Mouse (Mus musculus) thymus, adult 18-20 months (tissue): ENCODE results near the gene Hdac1.

Experiments used
- DNase-seq, 2 experiments: peaks; one replicate each; pipeline ENCODE4 v3.0.0; 2022; ENCODE audit warnings: mixed read lengths in 2 of 2

Gene Hdac1

DNA sequence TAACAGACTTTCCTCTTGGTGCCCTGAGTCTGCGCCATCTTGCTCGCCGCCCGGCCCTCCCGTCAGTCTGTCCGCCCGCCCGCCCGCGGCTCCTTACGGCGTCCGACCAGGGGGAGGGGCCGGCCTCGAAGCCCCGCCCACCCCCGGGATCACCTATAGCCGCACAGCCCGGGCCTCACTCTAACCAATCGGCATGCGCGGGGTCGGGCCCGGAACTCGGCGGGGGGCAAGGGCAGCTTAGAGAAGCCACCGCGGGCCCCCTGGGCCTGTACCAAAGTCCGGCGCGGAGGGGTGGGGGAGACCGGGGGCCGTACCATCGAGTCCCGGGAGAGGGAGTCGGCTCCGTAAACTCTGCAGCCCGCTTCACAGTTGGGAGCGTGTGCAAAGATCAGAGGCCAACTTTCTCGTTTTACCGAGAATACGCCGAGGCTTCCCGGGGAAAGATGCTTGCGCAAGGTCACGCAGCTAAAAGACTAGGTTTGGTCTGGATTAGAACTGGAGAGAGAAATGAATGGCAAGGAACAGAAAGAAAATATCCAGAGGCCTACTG is at the start of gene Hdac1:
TSS of gene Hdac1 (minus strand) at position 122 of the 550 bp plus-strand sequence.
- peak; percentile 96 to 97 for DNase-seq

- no peak for DNase-seq
Measured at GRCm38 (mm10) chr4:129588865-129589264, 46.4 kb upstream of the Hdac1 start.

- DNase-seq, result no peak
Measured at GRCm38 (mm10) chr4:129586943-129587342, 44.4 kb upstream of the Hdac1 start.

DNA sequence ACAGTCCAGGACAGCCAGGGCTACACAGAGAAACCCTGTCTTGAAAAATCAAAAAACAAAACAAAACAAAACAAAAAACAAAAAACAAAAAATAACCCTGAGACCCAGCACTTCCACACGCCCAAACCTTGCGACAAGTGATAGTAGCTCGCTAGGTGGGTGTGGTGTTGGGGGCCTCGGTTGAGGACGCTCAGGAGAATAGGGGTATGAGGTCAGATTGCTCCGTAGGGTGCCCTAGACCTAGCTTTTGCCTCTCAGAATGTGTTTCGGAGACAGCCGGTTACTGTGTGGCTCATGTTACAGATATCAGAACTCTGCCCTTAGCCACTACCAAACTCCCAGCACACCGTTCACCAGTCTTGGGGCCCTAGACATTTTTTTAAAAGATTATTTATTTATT is 43.3 kb upstream of the Hdac1 start:
- no peak for DNase-seq

DNA sequence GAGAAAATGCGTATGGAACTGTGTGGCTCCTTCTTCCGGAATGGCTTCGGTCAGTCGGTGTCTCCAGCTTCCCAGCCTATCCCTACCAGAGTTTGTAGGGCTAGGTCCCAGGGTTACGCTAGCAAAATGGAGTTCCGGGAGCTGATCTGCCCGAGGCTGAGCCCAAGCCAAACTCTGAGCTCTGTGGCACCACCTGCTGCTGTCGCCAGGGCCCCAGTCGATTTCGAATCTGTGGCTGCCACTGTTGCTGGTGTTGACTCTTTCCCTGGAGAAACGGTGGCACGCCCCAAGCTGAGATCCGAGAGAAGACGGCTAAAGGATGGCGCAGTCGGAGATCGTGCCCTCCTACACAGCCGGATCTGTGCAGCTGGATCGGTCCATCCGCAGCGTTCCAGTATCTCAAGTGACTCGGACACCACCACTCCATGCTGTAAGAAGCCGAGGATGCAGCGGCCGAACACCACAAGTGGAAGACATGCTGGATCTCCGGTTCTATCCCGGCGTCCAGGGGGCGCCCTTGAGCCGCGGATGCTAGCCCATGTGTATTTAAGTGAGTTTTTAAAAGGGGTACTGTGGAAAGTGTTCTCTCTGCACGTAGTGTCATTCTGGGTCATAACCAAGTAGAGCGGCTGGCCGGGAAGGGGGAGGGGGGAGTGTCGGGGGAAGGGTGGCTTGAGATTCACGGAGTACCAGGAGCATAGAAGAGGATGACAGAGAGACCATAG is 42.5 kb upstream of the Hdac1 start:
- DNase-seq, result peak; percentile 78 to 82

DNA sequence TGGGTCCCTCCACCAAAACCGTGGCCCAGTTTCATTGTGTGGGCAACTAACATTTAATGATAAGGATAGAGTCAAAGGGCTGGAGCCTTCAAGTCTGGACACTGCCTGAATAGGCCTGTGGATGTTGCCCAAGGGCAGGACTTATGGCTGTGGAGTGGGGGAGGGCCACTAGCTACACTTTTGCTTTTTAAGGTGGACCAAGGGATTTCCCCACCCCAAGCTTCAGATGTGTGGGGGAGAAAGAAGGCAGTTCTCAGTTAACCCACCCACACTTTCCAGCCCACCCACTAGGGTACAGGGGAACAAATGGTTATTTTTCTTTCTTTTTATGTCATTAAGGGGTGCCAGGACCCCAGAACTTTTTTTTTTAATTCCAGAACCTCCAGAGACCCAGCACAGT is 41.9 kb upstream of the Hdac1 start:
- no peak for DNase-seq

- no peak for DNase-seq
Measured at GRCm38 (mm10) chr4:129582251-129582650, 39.7 kb upstream of the Hdac1 start.

DNA sequence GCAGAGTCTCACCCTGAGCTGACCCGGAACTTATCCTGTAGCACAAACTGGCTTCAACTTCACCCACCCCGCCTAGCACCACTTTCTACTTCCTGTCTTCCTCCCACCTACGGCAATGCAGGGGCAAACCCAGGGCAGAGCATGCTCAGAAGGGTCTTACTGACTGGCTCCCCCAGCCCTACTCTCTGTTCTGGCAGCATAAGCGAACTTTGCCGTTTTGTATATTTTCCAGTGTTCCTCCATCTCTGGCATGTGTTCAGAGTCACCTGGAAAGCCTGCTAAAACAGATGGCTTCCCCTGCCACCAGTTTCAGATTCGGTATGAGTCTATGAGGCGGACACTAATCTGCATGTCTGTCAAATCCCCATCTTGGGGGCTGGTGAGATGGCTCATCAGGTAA is 37.8 kb upstream of the Hdac1 start:
- DNase-seq, result peak; percentile 54 to 73

GRCm38 (mm10) chr4:129578466-129578865 is 36.0 kb upstream of the Hdac1 start, which contains the start of gene Fam167b:
Fam167b (minus strand) TSS chr4:129578549.
- no peak for DNase-seq

DNA sequence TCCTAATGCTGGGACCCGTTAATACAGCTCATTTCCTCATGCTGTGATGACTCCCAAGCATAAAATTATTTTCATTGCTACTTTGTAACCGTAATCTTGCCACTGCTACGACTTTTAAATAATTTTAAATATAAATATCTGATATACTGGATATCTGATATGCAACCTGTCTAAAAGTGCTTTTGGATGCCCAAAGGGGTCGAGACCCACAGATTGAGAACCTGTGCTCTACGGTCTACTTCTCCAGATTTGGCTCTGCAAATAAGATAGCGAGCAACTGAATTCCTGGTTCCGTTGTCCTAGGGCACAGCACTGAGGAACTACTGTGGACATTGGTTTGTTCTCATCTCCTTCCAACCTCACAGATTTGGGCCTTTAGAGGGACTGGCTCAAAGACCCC is 35.2 kb upstream of the Hdac1 start:
- DNase-seq, result no peak

DNA sequence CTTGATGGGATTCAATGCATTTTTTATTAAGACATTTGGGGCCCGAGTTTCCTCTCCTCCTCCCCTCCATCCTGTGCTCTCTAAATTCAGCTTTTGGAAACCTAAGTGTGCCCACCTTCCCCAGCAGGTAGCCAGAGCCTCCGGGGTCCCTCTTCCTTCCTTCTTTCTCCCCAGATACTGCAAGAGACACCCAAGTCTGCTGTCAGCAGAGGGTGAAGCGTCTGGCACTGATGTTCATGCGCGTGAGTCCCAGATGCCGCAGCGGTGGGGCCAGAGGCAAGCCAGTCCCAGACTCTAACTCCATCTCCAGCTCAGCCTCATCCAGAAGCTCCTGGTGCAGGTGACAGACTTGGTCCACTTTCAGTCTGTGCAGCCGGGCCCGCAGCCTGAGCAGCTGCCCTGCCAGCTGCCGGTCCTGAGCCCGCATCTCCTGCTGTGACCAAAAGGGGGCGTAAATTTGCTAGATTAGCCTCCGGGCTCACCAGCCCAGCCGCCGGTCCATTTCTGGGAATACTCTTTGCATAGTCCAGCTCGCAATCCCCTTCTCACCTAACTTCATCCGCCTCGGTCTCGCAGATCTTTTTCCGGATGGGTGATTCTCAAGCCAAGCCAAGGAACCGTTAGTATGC is 34.5 kb upstream of the Hdac1 start:
- DNase-seq, result peak; percentile 72 to 79

- peak; percentile 87 to 95 for DNase-seq
Measured at GRCm38 (mm10) chr4:129575171-129575844, 32.8 kb upstream of the Hdac1 start.

DNA sequence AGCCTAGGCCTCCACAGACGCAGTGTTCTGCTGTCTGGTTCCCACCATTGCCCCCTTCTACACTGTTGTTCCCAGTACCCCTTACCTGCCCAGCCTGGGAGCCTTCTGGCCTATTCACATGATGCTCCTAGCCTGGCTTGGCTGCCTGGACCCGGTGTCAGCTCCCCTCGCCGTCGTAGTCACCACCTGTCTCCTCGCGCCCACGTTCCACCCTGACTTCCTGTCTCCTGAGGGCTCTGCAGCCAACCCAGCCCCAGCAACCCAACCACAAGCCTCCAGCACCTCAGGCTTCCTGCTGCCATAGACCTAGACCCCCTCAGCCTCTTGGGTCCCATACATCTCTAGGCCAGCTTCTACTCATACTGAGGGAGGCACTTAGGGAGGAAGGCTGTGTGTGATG is 30.9 kb upstream of the Hdac1 start, which contains the start of gene Lck:
TSS of gene Lck (minus strand) at position 212 of the 400 bp plus-strand sequence.
- DNase-seq, result peak; percentile 84 to 90

- peak in 1 of 2 experiments; percentile 42 for DNase-seq
Measured at GRCm38 (mm10) chr4:129573093-129573370, 30.5 kb upstream of the Hdac1 start.

- no peak for DNase-seq
Measured at GRCm38 (mm10) chr4:129572236-129573092, 30.0 kb upstream of the Hdac1 start.

DNA sequence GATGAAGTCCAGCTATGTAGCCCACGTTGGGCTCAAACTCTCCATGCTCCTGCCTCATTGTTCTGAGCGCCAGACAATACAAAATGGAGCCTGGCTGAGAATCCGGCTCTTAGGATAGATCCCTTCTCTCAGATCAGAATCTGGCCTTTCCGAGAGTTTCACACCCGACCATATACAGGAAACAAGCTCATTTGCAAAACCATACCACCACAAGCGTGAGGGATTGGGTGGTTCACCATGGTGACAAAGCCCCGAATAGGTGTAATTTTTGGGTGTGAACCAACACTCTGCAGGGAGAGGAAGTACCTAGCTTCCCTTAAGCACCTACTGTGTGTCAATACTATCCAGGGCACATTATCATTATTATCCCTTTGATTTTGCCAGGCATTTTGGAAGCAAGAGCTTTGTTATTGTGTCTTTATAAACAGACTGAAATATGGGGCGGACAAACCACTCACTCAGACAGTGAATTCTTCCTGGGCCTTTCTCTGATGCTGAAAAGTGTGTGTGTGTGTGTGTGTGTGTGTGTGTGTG is 29.1 kb upstream of the Hdac1 start:
- DNase-seq, result peak in 1 of 2 experiments; percentile 34

- no peak for DNase-seq
Measured at GRCm38 (mm10) chr4:129570028-129570427, 27.5 kb upstream of the Hdac1 start.

DNA sequence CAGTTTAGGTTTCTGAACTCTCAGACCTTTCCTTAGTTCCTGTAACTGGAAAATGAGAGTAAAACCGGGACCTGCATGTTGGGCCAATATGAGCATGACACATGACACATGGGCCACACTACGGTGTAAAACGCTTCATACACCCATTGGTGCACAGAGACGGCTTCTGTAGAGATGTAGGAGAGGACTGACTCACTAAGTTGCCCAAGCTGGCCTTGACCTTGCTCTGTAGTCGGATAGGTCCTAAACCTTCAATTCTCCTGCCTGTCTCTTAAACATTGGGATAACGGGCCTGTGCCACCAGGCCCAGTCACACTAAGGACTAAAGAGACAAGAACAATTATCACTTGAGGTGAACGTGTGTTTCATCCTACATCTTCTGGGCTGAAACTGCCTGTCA is 25.9 kb upstream of the Hdac1 start:
- DNase-seq, result no peak

DNA sequence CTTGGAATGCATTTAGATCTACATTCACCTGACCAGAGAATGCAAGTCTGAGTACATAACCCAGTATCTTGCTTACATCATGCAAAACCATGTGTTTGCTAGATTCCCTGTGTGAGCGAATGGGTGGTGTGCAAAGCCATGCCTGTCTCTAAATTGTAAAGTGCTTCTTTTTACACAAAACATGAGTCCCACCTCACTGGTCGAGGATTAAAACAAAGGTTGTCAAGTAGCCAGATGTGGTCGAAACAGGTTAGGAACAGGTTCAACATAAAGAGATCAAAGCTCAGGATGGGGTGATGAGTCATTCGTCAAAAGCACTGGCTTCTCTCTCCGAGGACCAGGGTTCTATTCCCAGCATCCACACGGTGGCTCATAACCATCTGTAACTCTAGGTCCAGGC is 22.6 kb upstream of the Hdac1 start:
- DNase-seq, result no peak

- DNase-seq, result no peak
Measured at GRCm38 (mm10) chr4:129563718-129564117, 21.2 kb upstream of the Hdac1 start.

GRCm38 (mm10) chr4:129561184-129561583 is 18.7 kb upstream of the Hdac1 start:
- no peak for DNase-seq

DNA sequence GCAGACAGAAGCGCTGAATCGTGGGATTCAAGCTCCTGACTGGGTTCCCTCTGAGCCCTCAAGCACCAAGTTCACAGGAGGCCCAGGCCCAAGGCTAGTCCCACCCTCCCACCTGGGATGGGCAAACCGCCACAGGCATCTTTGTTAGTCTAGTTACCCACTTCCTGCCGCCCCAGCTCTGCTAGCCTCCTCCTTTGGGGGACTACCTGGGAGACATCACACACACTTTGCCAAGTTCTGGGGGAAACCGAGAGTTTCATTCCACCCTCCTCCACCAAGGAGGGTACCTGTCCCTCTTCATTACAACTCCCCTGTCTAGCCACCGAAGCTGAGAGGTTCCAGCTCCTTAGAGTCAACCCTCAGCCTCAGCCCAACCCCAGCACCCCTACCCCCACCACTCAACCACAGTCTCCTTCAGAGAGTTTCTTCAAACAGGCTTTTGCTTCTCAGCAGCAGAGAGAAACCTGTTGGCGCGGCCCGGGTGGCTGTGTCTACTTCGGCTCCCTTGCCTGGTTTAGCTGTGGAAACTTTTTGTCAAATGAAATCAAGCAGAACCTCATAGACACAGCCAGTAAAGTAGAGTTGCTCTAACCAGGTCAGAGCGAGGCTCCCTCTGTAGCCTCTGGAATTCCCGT is 15.9 kb upstream of the Hdac1 start:
- DNase-seq, result peak; percentile 89 to 94
